Mouse (Mus musculus): Measurements from ENCODE around the gene Dnajb13. TPM values are rescaled to one million over a fixed set of nuclear protein-coding genes. Genes with fewer than 3 reads are reported as not detected.
A peak's percentile ranks its signal among the peaks of the same experiment; 100 is the strongest.
"Not testable (repeated sequence)": the region's sequence is repeated elsewhere in the genome, so short reads cannot be mapped to it uniquely, and the experiment has no call there.

Gene Dnajb13
- polyA plus RNA-seq, 1 experiment = 2.7 TPM

- Histone ChIP-seq H3K4me3 (ENCODE audit: insufficient read depth, low read depth, low read length) (no peak overlapping the region), H3K27ac (replicated peaks; ENCODE audit: low read depth, low read length) (no peak overlapping the region), H3K4me1 (ENCODE audit: control insufficient read depth, insufficient read depth, insufficient read length, low read length) (no peaks in the 10 kb centered on the region)
Measured at GRCm38 (mm10) chr7:100484493-100484892, 30.3 kb downstream of the Dnajb13 start.

- H3K27ac ChIP-seq (replicated peaks; ENCODE audit: low read depth, low read length); H3K4me1 ChIP-seq (ENCODE audit: control insufficient read depth, insufficient read depth, insufficient read length, low read length); H3K4me3 ChIP-seq (ENCODE audit: insufficient read depth, low read depth, low read length): not testable (repeated sequence)
Measured at GRCm38 (mm10) chr7:100482046-100482445, 32.7 kb downstream of the Dnajb13 start.

GRCm38 (mm10) chr7:100480175-100480574 lies 34.6 kb downstream of the Dnajb13 start:
- Histone ChIP-seq H3K4me3 (ENCODE audit: insufficient read depth, low read depth, low read length) (no peak overlapping the region), H3K27ac (replicated peaks; ENCODE audit: low read depth, low read length) (no peak overlapping the region), H3K4me1 (ENCODE audit: control insufficient read depth, insufficient read depth, insufficient read length, low read length) (no peaks in the 10 kb centered on the region)

- Histone ChIP-seq H3K27ac (replicated peaks; ENCODE audit: low read depth, low read length) (no peak overlapping the region), H3K4me1 (ENCODE audit: control insufficient read depth, insufficient read depth, insufficient read length, low read length) (no peaks in the 10 kb centered on the region), H3K4me3 (ENCODE audit: insufficient read depth, low read depth, low read length) (no peak overlapping the region)
Measured at GRCm38 (mm10) chr7:100479823-100480164, 35.0 kb downstream of the Dnajb13 start.

GRCm38 (mm10) chr7:100479100-100479822 lies 35.5 kb downstream of the Dnajb13 start:
- Histone ChIP-seq H3K4me1 (ENCODE audit: control insufficient read depth, insufficient read depth, insufficient read length, low read length) (0 out of 2 replicates have a peak, but pooled peaks cover 2% of the 10 kb centered on the region), H3K4me3 (ENCODE audit: insufficient read depth, low read depth, low read length) (no peak overlapping the region), H3K27ac (replicated peaks; ENCODE audit: low read depth, low read length) (no peak overlapping the region)

GRCm38 (mm10) chr7:100474680-100475079 lies 40.1 kb downstream of the Dnajb13 start:
- Histone ChIP-seq H3K4me1 (ENCODE audit: control insufficient read depth, insufficient read depth, insufficient read length, low read length) (0 out of 2 replicates have a peak, but pooled peaks cover 4% of the 10 kb centered on the region), H3K4me3 (ENCODE audit: insufficient read depth, low read depth, low read length) (peak overlapping the region; percentile 61), H3K27ac (replicated peaks; ENCODE audit: low read depth, low read length) (peak overlapping the region; percentile 98)

GRCm38 (mm10) chr7:100473846-100474454 lies 40.8 kb downstream of the Dnajb13 start:
- Histone ChIP-seq H3K4me3 (ENCODE audit: insufficient read depth, low read depth, low read length) (peak overlapping the region; percentile 61), H3K27ac (replicated peaks; ENCODE audit: low read depth, low read length) (peak overlapping the region; percentile 98), H3K4me1 (ENCODE audit: control insufficient read depth, insufficient read depth, insufficient read length, low read length) (0 out of 2 replicates have a peak, but pooled peaks cover 4% of the 10 kb centered on the region)

GRCm38 (mm10) chr7:100472777-100473176 lies 42.0 kb downstream of the Dnajb13 start, which contains the start of gene Ucp3:
Gene Ucp3, plus strand, starts transcription at chr7:100472990.
- peak within 1 kb of the TSS; percentile 61 for H3K4me3 ChIP-seq (ENCODE audit: insufficient read depth, low read depth, low read length)
- H3K4me1 ChIP-seq (ENCODE audit: control insufficient read depth, insufficient read depth, insufficient read length, low read length) = 0 out of 2 replicates have a peak, but pooled peaks cover 4% of the 10 kb centered on the region
- H3K27ac ChIP-seq (replicated peaks; ENCODE audit: low read depth, low read length) = peak within 1 kb of the TSS; percentile 98

GRCm38 (mm10) chr7:100471407-100471797 lies 43.4 kb downstream of the Dnajb13 start:
- Histone ChIP-seq H3K4me3 (ENCODE audit: insufficient read depth, low read depth, low read length) (no peak overlapping the region), H3K27ac (replicated peaks; ENCODE audit: low read depth, low read length) (peak overlapping the region; percentile 98), H3K4me1 (ENCODE audit: control insufficient read depth, insufficient read depth, insufficient read length, low read length) (0 out of 2 replicates have a peak, but pooled peaks cover 7% of the 10 kb centered on the region)

- Histone ChIP-seq H3K4me3 (ENCODE audit: insufficient read depth, low read depth, low read length) (no peak overlapping the region), H3K27ac (replicated peaks; ENCODE audit: low read depth, low read length) (peak overlapping the region; percentile 98), H3K4me1 (ENCODE audit: control insufficient read depth, insufficient read depth, insufficient read length, low read length) (peaks cover 8% of the 10 kb centered on the region; the same call in 1 of the 2 replicates)
Measured at GRCm38 (mm10) chr7:100470796-100471406, 43.9 kb downstream of the Dnajb13 start.

GRCm38 (mm10) chr7:100469502-100469901 lies 45.3 kb downstream of the Dnajb13 start:
- no peak overlapping the region for H3K4me3 ChIP-seq (ENCODE audit: insufficient read depth, low read depth, low read length)
- H3K27ac ChIP-seq (replicated peaks; ENCODE audit: low read depth, low read length) = no peak overlapping the region
- peaks cover 17% of the 10 kb centered on the region; the same call in 1 of the 2 replicates for H3K4me1 ChIP-seq (ENCODE audit: control insufficient read depth, insufficient read depth, insufficient read length, low read length)

GRCm38 (mm10) chr7:100468761-100469160 lies 46.0 kb downstream of the Dnajb13 start:
- H3K27ac ChIP-seq (replicated peaks; ENCODE audit: low read depth, low read length) = no peak overlapping the region
- H3K4me1 ChIP-seq (ENCODE audit: control insufficient read depth, insufficient read depth, insufficient read length, low read length) = peaks cover 20% of the 10 kb centered on the region
- no peak overlapping the region for H3K4me3 ChIP-seq (ENCODE audit: insufficient read depth, low read depth, low read length)

- Histone ChIP-seq H3K4me3 (ENCODE audit: insufficient read depth, low read depth, low read length) (no peak overlapping the region), H3K27ac (replicated peaks; ENCODE audit: low read depth, low read length) (peak overlapping the region; percentile 97), H3K4me1 (ENCODE audit: control insufficient read depth, insufficient read depth, insufficient read length, low read length) (peaks cover 25% of the 10 kb centered on the region)
Measured at GRCm38 (mm10) chr7:100466781-100467510, 47.8 kb downstream of the Dnajb13 start.

- H3K4me3 ChIP-seq (ENCODE audit: insufficient read depth, low read depth, low read length) = 0 out of 2 replicates have a peak overlapping the region, but pooled peaks have one; percentile 16
- peaks cover 34% of the 10 kb centered on the region for H3K4me1 ChIP-seq (ENCODE audit: control insufficient read depth, insufficient read depth, insufficient read length, low read length)
- H3K27ac ChIP-seq (replicated peaks; ENCODE audit: low read depth, low read length) = peak overlapping the region; percentile 97
Measured at GRCm38 (mm10) chr7:100465656-100466309, 49.0 kb downstream of the Dnajb13 start.

All from brown adipose tissue, adult 24 weeks (tissue).